Mouse (Mus musculus) kidney, postnatal 4 days (tissue): ENCODE data around the gene Gm9045.
"Not testable (repeated sequence)": the region's sequence is repeated elsewhere in the genome, so short reads cannot be mapped to it uniquely, and the experiment has no call there.

ENCODE experiments used
- DNase-seq, 2 experiments: peaks; one replicate each; pipeline ENCODE4 v3.0.0; 2021; ENCODE audit warnings: mixed read lengths in 2 of 2

Gm9045 gene

DNA sequence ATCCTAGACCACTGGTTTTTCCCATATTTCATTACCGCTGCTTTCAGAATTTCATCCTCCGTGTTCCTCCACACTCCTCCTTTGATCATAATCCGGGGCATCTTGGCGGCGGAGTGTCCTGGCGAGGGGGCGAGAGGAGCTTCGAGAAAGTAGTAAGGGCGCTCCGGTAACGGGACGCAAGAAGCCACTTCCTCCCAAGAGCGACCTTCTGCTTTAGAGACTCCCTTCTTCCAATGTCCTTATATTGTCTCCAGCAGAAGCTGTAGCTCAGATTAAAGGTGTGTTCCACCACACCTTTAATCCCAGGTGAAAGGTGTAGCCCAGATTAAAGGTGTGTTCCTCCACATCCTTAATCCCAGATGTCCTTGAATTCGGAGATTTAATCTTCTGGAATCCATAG is at the start of gene Gm9045:
Gene Gm9045, minus strand, starts transcription at position 101 of the 400 bp plus-strand sequence.
- not testable (repeated sequence) for DNase-seq

DNA sequence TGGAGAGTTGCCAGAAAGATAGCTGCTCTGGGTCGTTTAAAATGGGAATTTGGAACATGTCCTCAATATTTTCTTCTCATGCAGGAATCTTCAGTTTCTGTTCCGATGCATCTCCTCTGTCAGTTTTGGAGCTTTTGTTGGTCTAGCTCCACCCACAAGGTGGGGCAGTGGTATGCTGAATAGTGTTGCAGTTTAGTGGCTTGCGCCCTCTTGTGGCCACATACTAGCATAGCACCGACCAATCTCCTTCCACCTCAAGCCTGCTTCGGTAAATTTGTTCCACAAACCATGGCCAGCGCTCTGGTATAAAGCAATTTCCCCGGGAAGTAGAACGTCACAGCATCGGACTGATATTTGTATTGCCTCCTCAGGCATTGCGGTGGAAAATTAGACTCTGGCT is 32.8 kb upstream of the Gm9045 start:
- DNase-seq = peak; percentile 86 to 89

DNA sequence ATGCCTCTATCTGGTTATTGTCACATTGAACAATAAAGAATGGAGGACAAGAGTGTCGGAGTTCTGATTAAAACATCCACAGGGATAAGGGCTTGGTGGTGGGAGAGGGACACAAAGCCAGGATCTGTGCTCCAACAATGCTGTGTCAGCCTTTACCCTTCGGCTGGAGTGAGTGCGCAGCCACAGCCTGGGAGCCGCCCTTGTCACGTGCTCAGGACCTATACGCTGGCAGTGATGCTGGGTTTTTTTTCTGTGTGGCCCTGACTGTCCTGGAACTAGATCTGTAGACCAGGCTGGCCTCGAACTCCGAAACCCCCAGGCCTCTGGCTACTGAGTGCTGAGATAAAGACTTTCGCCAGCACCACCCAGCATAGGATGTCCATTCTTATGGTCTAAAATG is 31.9 kb upstream of the Gm9045 start:
- DNase-seq = no peak

DNA sequence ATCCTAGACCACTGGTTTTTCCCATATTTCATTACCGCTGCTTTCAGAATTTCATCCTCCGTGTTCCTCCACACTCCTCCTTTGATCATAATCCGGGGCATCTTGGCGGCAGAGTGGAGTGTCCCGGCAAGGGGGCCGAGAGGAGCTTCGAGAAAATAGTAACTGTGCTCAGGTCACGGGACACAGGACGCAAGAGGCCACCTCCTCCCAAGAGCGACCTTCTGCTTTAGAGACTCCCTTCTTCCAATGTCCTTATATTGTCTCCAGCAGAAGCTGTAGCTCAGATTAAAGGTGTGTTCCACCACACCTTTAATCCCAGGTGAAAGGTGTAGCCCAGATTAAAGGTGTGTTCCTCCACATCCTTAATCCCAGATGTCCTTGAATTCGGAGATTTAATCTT is 16.4 kb upstream of the Gm9045 start, which contains the start of gene Gm9049:
Gene Gm9049, minus strand, starts transcription at position 101 of the 400 bp plus-strand sequence.
- DNase-seq = not testable (repeated sequence)

DNA sequence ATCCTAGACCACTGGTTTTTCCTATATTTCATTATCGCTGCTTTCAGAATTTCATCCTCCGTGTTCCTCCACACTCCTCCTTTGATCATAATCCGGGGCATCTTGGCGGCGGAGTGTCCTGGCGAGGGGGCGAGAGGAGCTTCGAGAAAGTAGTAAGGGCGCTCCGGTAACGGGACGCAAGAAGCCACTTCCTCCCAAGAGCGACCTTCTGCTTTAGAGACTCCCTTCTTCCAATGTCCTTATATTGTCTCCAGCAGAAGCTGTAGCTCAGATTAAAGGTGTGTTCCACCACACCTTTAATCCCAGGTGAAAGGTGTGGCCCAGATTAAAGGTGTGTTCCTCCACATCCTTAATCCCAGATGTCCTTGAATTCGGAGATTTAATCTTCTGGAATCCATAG is 10.9 kb upstream of the Gm9045 start, which contains the start of gene Gm9048:
Gene Gm9048, minus strand, starts transcription at position 101 of the 400 bp plus-strand sequence.
- not testable (repeated sequence) for DNase-seq

DNA sequence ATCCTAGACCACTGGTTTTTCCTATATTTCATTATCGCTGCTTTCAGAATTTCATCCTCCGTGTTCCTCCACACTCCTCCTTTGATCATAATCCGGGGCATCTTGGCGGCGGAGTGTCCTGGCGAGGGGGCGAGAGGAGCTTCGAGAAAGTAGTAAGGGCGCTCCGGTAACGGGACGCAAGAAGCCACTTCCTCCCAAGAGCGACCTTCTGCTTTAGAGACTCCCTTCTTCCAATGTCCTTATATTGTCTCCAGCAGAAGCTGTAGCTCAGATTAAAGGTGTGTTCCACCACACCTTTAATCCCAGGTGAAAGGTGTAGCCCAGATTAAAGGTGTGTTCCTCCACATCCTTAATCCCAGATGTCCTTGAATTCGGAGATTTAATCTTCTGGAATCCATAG is 5.5 kb upstream of the Gm9045 start, which contains the start of gene Gm9046:
Gene Gm9046, minus strand, starts transcription at position 101 of the 400 bp plus-strand sequence.
- DNase-seq = not testable (repeated sequence)

DNA sequence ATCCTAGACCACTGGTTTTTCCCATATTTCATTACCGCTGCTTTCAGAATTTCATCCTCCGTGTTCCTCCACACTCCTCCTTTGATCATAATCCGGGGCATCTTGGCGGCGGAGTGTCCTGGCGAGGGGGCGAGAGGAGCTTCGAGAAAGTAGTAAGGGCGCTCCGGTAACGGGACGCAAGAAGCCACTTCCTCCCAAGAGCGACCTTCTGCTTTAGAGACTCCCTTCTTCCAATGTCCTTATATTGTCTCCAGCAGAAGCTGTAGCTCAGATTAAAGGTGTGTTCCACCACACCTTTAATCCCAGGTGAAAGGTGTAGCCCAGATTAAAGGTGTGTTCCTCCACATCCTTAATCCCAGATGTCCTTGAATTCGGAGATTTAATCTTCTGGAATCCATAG is 5.3 kb downstream of the Gm9045 start, which contains the start of gene Gm9044:
Gene Gm9044, minus strand, starts transcription at position 101 of the 400 bp plus-strand sequence.
- not testable (repeated sequence) for DNase-seq

DNA sequence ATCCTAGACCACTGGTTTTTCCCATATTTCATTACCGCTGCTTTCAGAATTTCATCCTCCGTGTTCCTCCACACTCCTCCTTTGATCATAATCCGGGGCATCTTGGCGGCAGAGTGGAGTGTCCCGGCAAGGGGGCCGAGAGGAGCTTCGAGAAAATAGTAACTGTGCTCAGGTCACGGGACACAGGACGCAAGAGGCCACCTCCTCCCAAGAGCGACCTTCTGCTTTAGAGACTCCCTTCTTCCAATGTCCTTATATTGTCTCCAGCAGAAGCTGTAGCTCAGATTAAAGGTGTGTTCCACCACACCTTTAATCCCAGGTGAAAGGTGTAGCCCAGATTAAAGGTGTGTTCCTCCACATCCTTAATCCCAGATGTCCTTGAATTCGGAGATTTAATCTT is 10.8 kb downstream of the Gm9045 start, which contains the start of gene Gm9040:
Gene Gm9040, minus strand, starts transcription at position 101 of the 400 bp plus-strand sequence.
- DNase-seq = not testable (repeated sequence)

DNA sequence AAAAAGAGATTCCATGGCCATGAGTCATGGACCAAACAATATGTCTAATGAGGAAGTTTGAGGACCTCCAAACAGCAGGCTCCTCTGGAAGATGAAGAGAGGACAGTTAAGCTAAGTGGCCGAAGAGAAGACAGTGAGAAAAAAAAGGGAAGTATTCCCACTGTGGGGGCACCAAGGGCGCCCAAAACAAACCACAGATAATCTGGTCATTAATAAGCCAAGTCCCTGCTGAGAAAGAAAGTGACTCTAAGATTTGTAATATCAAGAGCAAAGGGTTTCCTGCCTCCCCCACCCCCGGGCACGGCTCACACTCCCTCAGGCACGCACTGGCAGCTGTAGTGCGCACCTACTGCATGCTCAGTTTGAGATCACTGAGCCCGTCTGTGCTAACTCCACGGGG is 18.6 kb downstream of the Gm9045 start:
- DNase-seq = no peak

DNA sequence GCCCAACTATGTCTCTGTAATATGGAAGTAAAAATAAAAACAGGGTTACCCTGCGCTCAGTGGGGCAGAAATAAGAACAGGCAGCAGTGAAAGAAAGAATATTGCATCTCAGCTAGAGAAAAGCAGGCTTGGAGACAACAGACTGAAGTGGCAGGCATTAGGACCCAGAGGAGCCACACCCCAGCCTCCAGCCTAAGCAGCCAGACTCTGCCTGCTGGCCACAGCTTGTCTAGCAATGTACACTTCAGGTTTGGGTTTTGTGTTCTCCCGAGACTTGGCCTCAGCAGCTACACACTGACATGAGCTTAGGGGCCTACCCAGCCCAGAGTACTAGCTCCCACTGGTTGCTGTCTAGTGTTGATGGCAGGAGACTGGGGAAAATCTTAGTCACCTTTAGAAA is 35.5 kb downstream of the Gm9045 start:
- DNase-seq = not testable (repeated sequence)

DNA sequence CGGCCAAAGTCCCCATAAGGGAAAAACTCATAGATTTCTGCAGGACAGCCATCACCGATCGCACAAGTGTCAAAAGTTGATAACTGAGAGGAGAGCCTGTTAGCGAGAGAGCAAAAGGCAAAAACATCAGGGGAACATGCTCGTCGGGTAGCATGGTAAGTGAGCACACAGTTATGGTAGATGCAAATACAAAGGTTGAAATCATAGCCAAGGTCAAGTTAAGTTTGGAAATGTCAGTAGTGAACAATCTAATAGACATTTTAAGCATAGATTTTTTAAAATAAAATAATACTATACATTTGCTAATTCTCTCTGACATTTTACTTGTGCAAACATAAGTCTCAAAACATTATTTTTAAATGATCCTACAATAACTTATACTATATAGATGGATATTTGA is 42.7 kb downstream of the Gm9045 start, which contains the start of gene Iltifb:
Gene Iltifb, minus strand, starts transcription at position 101 of the 400 bp plus-strand sequence.
- no peak for DNase-seq
